ENCODE assay signal across 20 mouse cellular contexts in the genomic region with DNA sequence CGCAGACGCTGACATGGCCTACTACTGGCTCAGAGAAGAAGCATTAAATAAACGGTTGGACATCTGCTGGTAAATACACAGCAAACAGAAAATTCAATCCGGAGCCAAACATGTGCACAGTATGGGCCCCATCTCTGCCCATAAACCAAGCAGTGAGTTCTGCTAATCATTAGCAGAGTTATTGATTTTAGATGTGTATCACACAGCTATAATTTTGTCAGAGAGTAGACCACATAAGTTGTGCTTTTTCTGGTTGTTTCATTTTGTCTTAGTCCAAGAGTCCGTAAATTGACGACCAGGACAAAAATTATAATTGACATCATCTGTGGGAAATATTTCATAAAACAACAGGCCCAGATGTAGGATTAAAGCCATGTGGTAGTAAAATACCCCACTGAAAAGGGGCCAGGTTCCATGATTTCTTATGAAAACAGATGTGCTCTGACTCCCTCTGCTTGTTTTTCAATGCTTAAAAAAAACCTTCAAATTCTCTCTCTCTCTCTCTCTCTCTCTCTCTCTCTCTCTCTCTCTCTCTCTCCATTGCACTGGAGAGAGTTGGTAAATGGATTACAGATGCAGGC.
DNase-seq lines count a peak whose midpoint lies in the region; ATAC-seq and TF ChIP-seq lines count a peak whose summit lies in the region.
"Had no signal": no experiment of that assay in that cellular context is flagged by ENCODE, and none has a peak within 500 bp of the region (broad histone marks: within the 10 kb centered on the region; RNA-seq: fewer than 3 reads in every experiment).

No protein-coding gene starts in this region.

- peak; percentile 33 for DNase-seq in embryo, embryonic 10.5 days (ENCODE audit: low spot score)
- DNase-seq in embryo, embryonic 10 days (ENCODE audit: low spot score) = no peak
- DNase-seq in stomach, postnatal 0 days (ENCODE audit: low spot score) = no peak
- DNase-seq in yolk sac, embryonic 10.5 days (ENCODE audit: low spot score) = no peak
- DNase-seq in thymus, postnatal 36 days = no peak
- DNase-seq in layer of hippocampus, postnatal 10 days (ENCODE audit: low spot score in 2 of 2) = no peak
- DNase-seq: adrenal gland, postnatal 36 days; cerebellum, adult 9-10 months; liver; lung, adult 2 months; thymus, adult 2 months had no signal

- no peak for TF ChIP-seq CTCF in stomach, postnatal 0 days (IDR thresholded peaks at IDR 0.05; ENCODE audit: low read depth)

- H3K36me3 ChIP-seq in stomach, embryonic 15.5 days = no peaks in the 10 kb centered on the region
- H3K36me3 ChIP-seq in stomach, postnatal 0 days (ENCODE audit: control insufficient read depth, insufficient read depth, low read length) = no peaks in the 10 kb centered on the region
- H3K36me3 ChIP-seq in limb, embryonic 12.5 days = no peaks in the 10 kb centered on the region
- H3K36me3 ChIP-seq: forebrain, embryonic 12.5 days; G1E; heart, embryonic 12.5 days; hindbrain, embryonic 15.5 days; midbrain, embryonic 12.5 days had no signal

- no peaks in the 10 kb centered on the region for H3K4me1 ChIP-seq in stomach, embryonic 15.5 days
- H3K4me1 ChIP-seq in stomach, postnatal 0 days (replicated peaks; ENCODE audit: control insufficient read depth, insufficient read depth) = no peaks in the 10 kb centered on the region
- H3K4me1 ChIP-seq in limb, embryonic 12.5 days (replicated peaks) = peaks cover 22% of the 10 kb centered on the region
- H3K4me1 ChIP-seq: forebrain, embryonic 12.5 days; heart, embryonic 12.5 days; hindbrain, embryonic 15.5 days; midbrain, embryonic 12.5 days had no signal

- no peaks in the 10 kb centered on the region for H3K9me3 ChIP-seq in stomach, embryonic 15.5 days
- H3K9me3 ChIP-seq in stomach, postnatal 0 days (ENCODE audit: control insufficient read depth, low read length) = no peaks in the 10 kb centered on the region
- H3K9me3 ChIP-seq in limb, embryonic 12.5 days = no peaks in the 10 kb centered on the region
- H3K9me3 ChIP-seq: forebrain, embryonic 12.5 days; heart, embryonic 12.5 days; hindbrain, embryonic 15.5 days; midbrain, embryonic 12.5 days had no signal

- H3K27me3 ChIP-seq in stomach, embryonic 15.5 days (replicated peaks) = no peaks in the 10 kb centered on the region
- no peaks in the 10 kb centered on the region for H3K27me3 ChIP-seq in stomach, postnatal 0 days (ENCODE audit: control insufficient read depth, insufficient read depth, low read length)
- no peaks in the 10 kb centered on the region for H3K27me3 ChIP-seq in limb, embryonic 12.5 days
- H3K27me3 ChIP-seq: forebrain, embryonic 12.5 days; heart, embryonic 12.5 days; hindbrain, embryonic 15.5 days; midbrain, embryonic 12.5 days had no signal

- no peak overlapping the region for H3K27ac ChIP-seq in stomach, embryonic 15.5 days
- no peak overlapping the region for H3K27ac ChIP-seq in stomach, postnatal 0 days (replicated peaks)
- H3K27ac ChIP-seq in limb, embryonic 12.5 days = peak overlapping the region; percentile 66; the same call in 1 of the 2 replicates
- H3K27ac ChIP-seq: forebrain, embryonic 12.5 days; hindbrain, embryonic 15.5 days; macrophage; midbrain, embryonic 12.5 days had no signal

- TF ChIP-seq EP300 in stomach, postnatal 0 days (optimal IDR thresholded peaks at IDR 0.05) = no peak

- ATAC-seq in stomach, embryonic 15.5 days (ENCODE audit: insufficient read depth, low FRiP score, low read depth) = peak; percentile 18; the same call in 1 of the 2 replicates
- ATAC-seq in stomach, postnatal 0 days (ENCODE audit: low FRiP score, low TSS enrichment) = no peak
- ATAC-seq in limb, embryonic 12.5 days (ENCODE audit: insufficient number of reproducible peaks, insufficient read depth, low FRiP score, low TSS enrichment, low read depth) = peak; percentile 89
- ATAC-seq: CD4-positive, CD25-positive, alpha-beta regulatory T cell, adult 4 months had no signal

- no peak overlapping the region for H3K4me3 ChIP-seq in stomach, embryonic 15.5 days (replicated peaks)
- H3K4me3 ChIP-seq in stomach, postnatal 0 days (ENCODE audit: low read depth, low read length) = no peak overlapping the region
- H3K4me3 ChIP-seq in limb, embryonic 12.5 days (replicated peaks) = no peak overlapping the region
- H3K4me3 ChIP-seq: forebrain, embryonic 12.5 days; heart, embryonic 12.5 days; hindbrain, embryonic 15.5 days; midbrain, embryonic 12.5 days had no signal

- H3K4me2 ChIP-seq in stomach, embryonic 15.5 days = no peak overlapping the region
- no peak overlapping the region for H3K4me2 ChIP-seq in stomach, postnatal 0 days (replicated peaks; ENCODE audit: low read depth)
- no peak overlapping the region for H3K4me2 ChIP-seq in limb, embryonic 12.5 days
- H3K4me2 ChIP-seq: forebrain, embryonic 12.5 days; heart, embryonic 12.5 days; hindbrain, embryonic 15.5 days; midbrain, embryonic 12.5 days had no signal

- WGBS in stomach, embryonic 15.5 days = 59% methylated on average over 6 of the region's 6 CpGs
- WGBS in stomach, postnatal 0 days = 57% methylated on average over 6 of the region's 6 CpGs
- WGBS in limb, embryonic 12.5 days = 15% methylated on average over 6 of the region's 6 CpGs

- H3K9ac ChIP-seq in stomach, embryonic 15.5 days = no peak overlapping the region
- no peak overlapping the region for H3K9ac ChIP-seq in stomach, postnatal 0 days (ENCODE audit: low read length)
- H3K9ac ChIP-seq in limb, embryonic 12.5 days (replicated peaks) = no peak overlapping the region
- H3K9ac ChIP-seq: forebrain, embryonic 12.5 days; heart, embryonic 12.5 days; hindbrain, embryonic 15.5 days; midbrain, embryonic 12.5 days had no signal
